Mouse (Mus musculus) bone marrow, adult 2 months (tissue): Measurements from ENCODE around the gene Oprm1. TPM values are rescaled to one million over a fixed set of nuclear protein-coding genes. Genes with fewer than 3 reads are reported as not detected.

Experiments used
- H3K27ac ChIP-seq: fragments of 200-500 bp; 2 replicates; pipeline ENCODE4 v1.5.1; 2012; ENCODE audit warnings: low read depth, mild to moderate bottlenecking, control low read depth, inconsistent platforms, low read length; ENCODE audit not compliant: control insufficient read depth, poor library complexity, insufficient read depth
- H3K4me1 ChIP-seq: fragments of 200-500 bp; 2 replicates; pipeline ENCODE4 v1.6.1; 2011; ENCODE audit warnings: low read length; ENCODE audit not compliant: control insufficient read depth, insufficient read depth
- H3K4me3 ChIP-seq: fragments of 200-500 bp; replicated peaks from 2 replicates; pipeline ENCODE3; 2011; ENCODE audit warnings: mild to moderate bottlenecking, low read depth, low read length, control low read depth; ENCODE audit not compliant: control insufficient read depth
- CTCF ChIP-seq: fragments of 200-500 bp; IDR thresholded peaks from 2 replicates; pipeline ENCODE4 v1.5.1; 2011; ENCODE audit warnings: low read length, control low read depth; ENCODE audit not compliant: control insufficient read depth, insufficient read depth
- POLR2A ChIP-seq: fragments of 200-500 bp; IDR thresholded peaks from 2 replicates; pipeline ENCODE4 v1.6.1; 2011; ENCODE audit warnings: low read depth, mild to moderate bottlenecking, control low read depth, low read length, borderline replicate concordance; ENCODE audit not compliant: control insufficient read depth
- WGBS: fragments of 180-500 bp; shearing (Covaris S2); methylation state at CpG from one replicate; pipeline ENCODE4 v1.1.7; 2018; 5-methylcytosine and 5-hydroxymethylcytosine counted together
- polyA plus RNA-seq: library from polyadenylated mRNA; stranded (reverse); fragments of >200 nt; gene quantifications from 2 replicates; pipeline ENCODE4 v1.2.4, GENCODE M21; 2011; ENCODE audit warnings: low replicate concordance; ENCODE audit not compliant: missing spikeins, insufficient read depth, insufficient read length

Gene Oprm1
- polyA plus RNA-seq, 1 experiment: not detected

- no peak overlapping the region for H3K4me3 ChIP-seq
- no peaks in the 10 kb centered on the region for H3K4me1 ChIP-seq
- WGBS: 78% methylated on average over 1 of the region's 1 CpGs
- TF ChIP-seq CTCF: no peak
- TF ChIP-seq POLR2A: no peak
- no peak overlapping the region for H3K27ac ChIP-seq
Observed at GRCm38 (mm10) chr10:7025028-7025427, 266.7 kb downstream of the Oprm1 start.

- 85% methylated on average over 2 of the region's 2 CpGs for WGBS
- H3K4me3 ChIP-seq: no peak overlapping the region
- H3K27ac ChIP-seq: no peak overlapping the region
- TF ChIP-seq POLR2A (no peak), CTCF (no peak)
- peaks cover 5% of the 10 kb centered on the region; the same call in 1 of the 2 replicates for H3K4me1 ChIP-seq
Observed at GRCm38 (mm10) chr10:7033459-7033858, 275.2 kb downstream of the Oprm1 start.

GRCm38 (mm10) chr10:7035547-7035946, 277.2 kb downstream of the Oprm1 start:
- Histone ChIP-seq H3K27ac (no peak overlapping the region), H3K4me1 (peaks cover 8% of the 10 kb centered on the region), H3K4me3 (no peak overlapping the region)
- TF ChIP-seq POLR2A (no peak), CTCF (no peak)
- WGBS: 51% methylated on average over 12 of the region's 12 CpGs

- WGBS: 55% methylated on average over 5 of the region's 5 CpGs
- H3K4me3 ChIP-seq: no peak overlapping the region
- peaks cover 10% of the 10 kb centered on the region for H3K4me1 ChIP-seq
- TF ChIP-seq CTCF (no peak), POLR2A (no peak)
- no peak overlapping the region for H3K27ac ChIP-seq
Observed at GRCm38 (mm10) chr10:7037194-7037593, 278.9 kb downstream of the Oprm1 start.

GRCm38 (mm10) chr10:7041032-7041431, 282.7 kb downstream of the Oprm1 start:
- no peak for TF ChIP-seq POLR2A
- no peak for TF ChIP-seq CTCF
- Histone ChIP-seq H3K4me3 (no peak overlapping the region), H3K4me1 (peaks cover 10% of the 10 kb centered on the region)

GRCm38 (mm10) chr10:7043896-7044295, 285.6 kb downstream of the Oprm1 start:
- 87% methylated on average over 5 of the region's 5 CpGs for whole genome bisulfite sequencing
- TF ChIP-seq POLR2A (no peak), CTCF (no peak)

More at GRCm38 (mm10) chr10:7041032-7041431, 282.7 kb downstream of the Oprm1 start:
- no peak overlapping the region for H3K27ac ChIP-seq

GRCm38 (mm10) chr10:7047288-7047918, 289.1 kb downstream of the Oprm1 start:
- no peak overlapping the region for H3K27ac ChIP-seq
- H3K4me3 ChIP-seq: no peak overlapping the region
- TF ChIP-seq CTCF (no peak), POLR2A (no peak)
- no peaks in the 10 kb centered on the region; the same call in 1 of the 2 replicates for H3K4me1 ChIP-seq
- WGBS: 67% methylated on average over 10 of the region's 10 CpGs

More at GRCm38 (mm10) chr10:7043896-7044295, 285.6 kb downstream of the Oprm1 start:
- peaks cover 5% of the 10 kb centered on the region for H3K4me1 ChIP-seq
- no peak overlapping the region for H3K27ac ChIP-seq
- H3K4me3 ChIP-seq: no peak overlapping the region

GRCm38 (mm10) chr10:7047919-7048291, 289.6 kb downstream of the Oprm1 start:
- no peak overlapping the region for H3K4me3 ChIP-seq
- H3K27ac ChIP-seq: no peak overlapping the region
- no peak for TF ChIP-seq CTCF
- TF ChIP-seq POLR2A: no peak
- WGBS: 57% methylated on average over 2 of the region's 2 CpGs
- H3K4me1 ChIP-seq: no peaks in the 10 kb centered on the region; the same call in 1 of the 2 replicates
